Mouse (Mus musculus) spleen, adult 2 months (tissue): ENCODE results near the gene Pramef8.

ENCODE experiments used
- CTCF ChIP-seq: fragments of 200-500 bp; IDR thresholded peaks from 2 replicates; pipeline ENCODE4 v1.5.1; 2011; ENCODE audit warnings: mild to moderate bottlenecking, inconsistent platforms; ENCODE audit not compliant: insufficient read depth, insufficient read length, insufficient replicate concordance; ENCODE audit errors: extremely low read depth
- POLR2A ChIP-seq: fragments of 200-500 bp; IDR thresholded peaks from 2 replicates; pipeline ENCODE4 v1.6.1; 2011; ENCODE audit warnings: low read depth, low read length, inconsistent platforms

DNA sequence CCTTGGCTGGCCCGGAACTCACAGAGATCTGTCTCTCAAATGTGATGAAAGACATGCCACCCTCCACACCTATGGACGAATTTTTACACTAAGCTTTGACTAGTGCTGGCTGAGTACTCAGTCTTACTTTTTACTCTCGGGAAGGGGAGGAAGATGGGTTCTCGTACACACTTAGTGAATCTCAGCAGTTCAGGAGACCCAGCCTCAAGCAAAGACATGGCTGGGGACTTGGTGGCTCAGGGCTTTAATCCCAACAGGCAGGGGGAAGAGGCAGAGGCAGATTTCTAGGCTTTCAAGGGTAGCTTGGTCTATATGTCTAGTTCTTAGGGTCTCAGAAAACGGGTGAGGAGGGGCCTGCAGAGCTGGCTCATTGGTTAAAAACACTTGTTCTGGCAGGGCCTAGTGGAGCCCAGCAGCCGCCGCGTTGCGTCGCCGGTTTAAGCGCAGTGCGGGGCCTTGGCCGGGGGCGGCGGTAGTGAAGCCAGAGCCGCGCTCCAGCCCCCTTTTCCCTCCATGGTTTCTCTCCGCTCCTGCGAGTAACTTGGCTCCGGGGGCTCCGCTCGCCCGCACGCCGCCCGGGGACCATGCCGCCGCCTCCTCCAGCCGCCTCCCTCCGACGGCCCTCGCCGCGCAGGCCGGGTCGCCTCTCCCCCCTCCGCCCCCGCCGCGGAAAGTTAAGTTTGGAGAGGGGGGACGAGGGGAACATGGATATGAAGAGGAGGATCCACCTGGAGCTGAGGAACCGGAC, 23.1 kb upstream of the Pramef8 start:
- TF ChIP-seq CTCF (no peak), POLR2A (no peak)
